Mouse (Mus musculus) liver (tissue): ENCODE results near the gene Tex264.
A peak's percentile ranks its signal among the peaks of the same experiment; 100 is the strongest.
"Not testable (repeated sequence)": the region's sequence is repeated elsewhere in the genome, so short reads cannot be mapped to it uniquely, and the experiment has no call there.

ENCODE experiments used
- DNase-seq: peaks from one replicate; pipeline ENCODE4 v3.0.0-alpha.2; 2020; ENCODE audit warnings: mixed read lengths

Tex264 gene

DNA sequence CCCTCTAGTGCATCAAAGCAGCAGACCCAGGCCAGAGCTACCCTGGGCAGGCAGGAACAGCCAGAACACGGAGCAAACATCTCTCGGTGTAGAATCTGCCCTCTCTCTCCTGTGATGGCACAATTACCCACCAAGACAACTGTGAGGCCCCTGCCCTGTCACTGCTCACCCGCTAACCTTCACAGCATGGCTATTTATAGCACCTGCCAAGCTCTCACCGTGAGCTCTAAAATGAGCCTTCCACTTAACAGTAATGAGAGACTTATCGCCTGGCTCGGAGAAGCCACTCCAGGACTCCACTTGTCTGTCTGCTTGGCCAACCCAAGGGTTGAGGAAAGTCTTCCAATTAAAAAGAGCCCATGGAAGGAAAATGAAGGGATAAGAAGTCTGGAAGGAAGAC, 22.5 kb downstream of the Tex264 start:
- DNase-seq, result no peak

DNA sequence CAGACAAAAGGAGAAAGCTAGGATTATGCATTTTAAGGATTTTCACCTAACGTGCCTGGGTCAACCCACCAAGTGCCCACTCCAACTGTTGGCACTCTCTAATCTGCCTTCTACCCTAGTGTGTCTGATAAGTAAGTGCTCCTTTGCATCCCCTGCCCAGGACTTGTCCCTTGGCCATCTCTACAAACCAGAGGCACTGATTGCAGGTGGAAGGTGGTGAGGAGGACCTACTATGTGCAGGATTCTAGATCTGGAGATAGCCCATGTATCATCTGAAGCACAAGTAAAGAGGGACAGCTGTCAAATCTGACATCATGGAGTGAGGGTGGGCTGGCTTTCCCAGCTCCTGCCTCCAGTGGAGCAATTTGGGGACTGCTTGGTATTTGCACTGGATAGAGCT, 25.8 kb downstream of the Tex264 start:
- DNase-seq, result no peak

- DNase-seq, result no peak
These were observed 26.3 kb downstream of the Tex264 start for GRCm38 (mm10) chr9:106659441-106659840.

- no peak for DNase-seq
These were observed 28.1 kb downstream of the Tex264 start for GRCm38 (mm10) chr9:106657592-106657991.

- no peak for DNase-seq
These were observed 28.9 kb downstream of the Tex264 start for GRCm38 (mm10) chr9:106656820-106657219.

DNA sequence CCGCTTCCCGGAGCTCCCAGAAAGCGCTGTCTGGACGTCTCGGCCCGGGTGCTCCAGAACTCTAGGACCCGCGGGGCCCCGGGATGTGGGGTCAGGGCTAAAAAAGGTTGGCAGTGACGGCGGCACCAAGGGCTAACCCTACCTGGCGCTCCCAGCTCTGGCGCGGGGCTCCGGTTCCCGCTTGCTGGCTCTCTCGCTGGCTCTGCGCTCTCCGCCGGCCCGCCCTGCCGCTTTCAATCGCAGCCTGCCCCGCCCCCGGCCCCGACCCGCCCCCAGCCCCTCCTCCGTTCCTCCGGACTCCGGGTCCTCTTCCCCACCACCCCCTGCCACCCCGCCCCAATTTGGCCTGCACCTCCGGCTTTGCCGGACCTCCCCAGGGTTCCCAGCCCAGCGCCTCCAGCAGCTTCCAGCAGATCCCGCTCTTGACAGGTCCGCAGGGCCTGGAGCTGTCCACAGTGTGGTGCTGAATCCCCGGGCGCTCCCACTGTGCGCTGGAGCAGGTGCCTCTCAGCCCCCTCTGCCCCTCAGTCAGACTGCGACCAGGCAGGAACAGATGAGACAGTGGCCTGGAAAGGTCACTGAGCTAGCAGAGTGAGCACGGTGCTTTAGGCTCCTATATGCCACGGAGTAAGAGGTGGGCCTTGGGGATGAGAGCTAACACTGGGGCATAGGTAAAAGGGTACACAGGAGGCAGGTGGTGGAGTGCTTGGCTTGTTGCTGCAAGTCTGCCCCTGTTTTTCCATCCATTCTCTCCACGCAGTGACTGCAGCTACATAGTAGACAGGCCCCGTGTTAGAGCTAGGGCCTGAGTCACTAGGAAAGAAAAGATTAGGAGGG, 29.6 kb downstream of the Tex264 start, which contains the start of gene Grm2:
Gene Grm2 (minus strand): TSS at position 199 of the 837 bp plus-strand sequence.
- peak; percentile 70 for DNase-seq

DNA sequence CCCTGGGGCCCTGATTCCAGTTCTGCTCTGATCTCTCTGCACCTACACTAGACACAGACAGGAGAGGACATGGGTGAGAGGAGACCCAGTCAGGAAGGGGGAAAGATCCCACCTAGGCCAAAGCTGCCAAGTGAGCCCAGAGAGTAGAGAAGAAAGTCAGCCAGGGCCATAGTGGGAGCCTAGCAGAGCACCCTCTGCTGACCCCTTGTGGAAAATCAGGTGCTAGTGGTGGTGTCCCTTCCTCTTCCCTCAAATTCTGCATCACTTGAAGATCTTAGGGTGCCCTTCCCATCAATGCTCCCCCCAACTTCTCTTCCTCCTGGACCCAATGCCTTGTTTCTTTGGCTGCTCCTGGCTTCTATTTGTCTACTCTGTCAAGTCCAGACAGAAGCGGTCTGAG, 33.0 kb downstream of the Tex264 start:
- DNase-seq, result no peak

GRCm38 (mm10) chr9:106647226-106647625, 38.5 kb downstream of the Tex264 start:
- no peak for DNase-seq

GRCm38 (mm10) chr9:106645684-106646271, 39.9 kb downstream of the Tex264 start:
- DNase-seq, result no peak

GRCm38 (mm10) chr9:106643787-106644186, 41.9 kb downstream of the Tex264 start:
- DNase-seq, result no peak

GRCm38 (mm10) chr9:106643128-106643527, 42.6 kb downstream of the Tex264 start:
- DNase-seq, result peak; percentile 83

- no peak for DNase-seq
These were observed 44.4 kb downstream of the Tex264 start for GRCm38 (mm10) chr9:106641346-106641745.

DNA sequence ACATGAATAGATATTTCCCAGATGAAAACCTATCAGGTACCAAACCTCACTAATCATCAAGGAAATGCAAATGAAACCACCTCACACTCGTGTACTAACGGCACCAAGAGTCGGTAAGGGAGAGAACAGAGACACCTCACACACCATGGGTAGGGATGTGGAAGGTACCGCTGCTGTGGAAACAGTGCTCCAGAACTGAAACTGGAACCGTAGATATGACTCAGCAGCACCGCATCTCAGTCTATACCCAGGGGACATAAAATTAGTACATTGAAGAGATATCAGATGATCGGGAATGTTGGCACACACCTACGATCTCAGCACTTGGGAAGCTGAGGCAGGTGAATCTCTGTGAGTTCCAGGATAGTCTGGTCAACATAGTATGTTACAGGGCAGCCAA, 47.6 kb downstream of the Tex264 start:
- DNase-seq, result no peak

- no peak for DNase-seq
These were observed 53.5 kb downstream of the Tex264 start for GRCm38 (mm10) chr9:106632185-106632584.

GRCm38 (mm10) chr9:106627796-106628195, 57.9 kb downstream of the Tex264 start:
- DNase-seq, result not testable (repeated sequence)

DNA sequence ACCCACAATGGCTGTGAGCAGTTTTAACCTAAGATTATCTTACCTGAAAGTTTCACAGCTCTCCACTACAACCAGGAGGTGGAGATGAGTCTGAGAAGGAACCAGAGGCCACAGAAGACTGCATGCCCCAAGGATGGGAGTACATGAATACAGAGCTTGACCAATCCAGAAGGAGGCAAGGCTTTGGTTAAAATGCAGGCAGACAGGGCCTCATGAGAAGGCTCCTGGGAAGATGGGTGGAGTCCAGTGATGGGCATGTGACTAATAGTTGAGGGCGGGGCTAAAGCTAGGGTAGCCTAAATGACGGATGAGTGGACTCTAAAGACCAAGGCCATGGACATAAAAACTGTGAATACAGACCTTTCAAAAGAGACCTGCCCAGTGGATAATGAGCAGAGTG, 59.4 kb downstream of the Tex264 start, which contains the start of gene Iqcf6:
Gene Iqcf6 (plus strand): TSS at position 301 of the 400 bp plus-strand sequence.
- no peak for DNase-seq

- DNase-seq, result no peak
These were observed 68.2 kb downstream of the Tex264 start for GRCm38 (mm10) chr9:106617496-106617895.

DNA sequence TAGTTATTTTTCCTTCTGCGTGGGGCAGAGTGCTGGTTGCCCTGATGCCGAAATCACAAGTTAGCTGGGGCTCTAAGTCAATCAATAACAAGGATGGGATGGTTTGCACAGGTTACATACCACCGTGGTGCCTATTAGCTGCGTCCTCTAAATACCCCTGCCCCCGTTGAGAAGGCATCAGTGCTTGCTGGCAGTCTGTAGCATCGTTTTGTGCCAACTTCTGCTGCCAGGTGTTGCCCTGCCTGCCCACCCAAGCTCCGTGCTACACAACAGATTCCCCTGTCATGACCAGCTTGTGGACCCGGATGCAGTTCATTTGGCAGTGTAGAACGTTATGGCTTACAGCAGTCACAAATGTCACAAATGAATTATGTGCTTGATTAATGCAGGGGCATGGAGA, 69.4 kb downstream of the Tex264 start:
- DNase-seq, result no peak

- DNase-seq, result no peak
These were observed 71.1 kb downstream of the Tex264 start for GRCm38 (mm10) chr9:106614616-106615015.

GRCm38 (mm10) chr9:106613951-106614350, 71.8 kb downstream of the Tex264 start:
- DNase-seq, result no peak

DNA sequence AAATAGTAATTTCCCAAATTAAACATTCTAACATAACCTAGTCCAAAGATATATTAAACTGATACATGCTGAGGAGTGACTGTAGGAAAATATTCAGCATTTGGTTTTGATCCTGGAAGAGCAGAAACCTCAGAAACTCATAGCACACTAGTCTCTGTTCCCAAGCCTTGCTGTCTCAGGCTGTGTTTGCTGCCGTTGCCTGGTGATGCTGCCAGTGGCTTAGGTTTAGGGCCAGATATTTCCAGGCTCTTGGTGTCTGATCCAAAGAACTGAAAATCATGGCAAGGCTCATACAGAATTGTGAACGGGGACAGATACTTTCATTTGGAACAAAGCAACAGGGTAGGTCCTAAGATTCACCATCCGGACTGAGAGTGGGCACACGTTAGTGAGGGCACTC, 75.0 kb downstream of the Tex264 start:
- DNase-seq, result no peak
